Mouse (Mus musculus) stomach, postnatal 0 days (tissue): ENCODE measurements around the gene Nedd8.

Experiments used
- CTCF ChIP-seq: IDR thresholded peaks from 2 replicates; pipeline ENCODE4 v1.5.1; 2016; ENCODE audit warnings: antibody characterized with exemption, low read depth, mild to moderate bottlenecking, moderate library complexity
- EP300 ChIP-seq: optimal IDR thresholded peaks from 2 replicates; pipeline ENCODE3; 2016; ENCODE audit warnings: antibody characterized with exemption

DNA sequence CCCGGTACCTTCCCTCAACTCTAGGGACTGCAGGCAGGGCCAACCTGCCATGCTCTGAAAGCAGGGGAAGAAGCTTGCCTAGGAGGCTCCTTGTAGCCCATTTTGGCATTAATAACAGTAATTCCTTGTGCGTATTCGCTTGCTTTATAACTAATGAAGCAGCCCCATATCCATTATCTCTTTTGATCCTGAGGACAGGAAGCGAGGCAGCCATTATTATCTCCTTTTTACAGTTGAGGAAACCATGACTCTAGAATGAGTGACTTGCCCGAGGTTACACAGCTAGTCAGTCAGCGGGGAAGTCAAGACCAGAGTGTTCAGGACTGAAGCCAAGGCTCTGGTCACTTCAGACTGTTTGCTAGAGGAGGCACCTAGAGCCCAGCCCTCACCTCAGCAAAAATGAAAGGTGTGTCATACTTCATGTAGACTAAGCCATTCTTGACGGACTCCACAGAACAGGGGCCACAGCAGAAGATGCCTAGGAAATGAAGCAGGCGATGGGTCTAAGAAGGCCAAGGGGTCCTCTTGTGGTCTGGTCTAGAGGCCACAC is 34.2 kb upstream of the Nedd8 start:
- TF ChIP-seq CTCF (no peak), EP300 (no peak)
